Mouse (Mus musculus): ENCODE measurements around the gene Lta. TPM values are rescaled to one million over a fixed set of nuclear protein-coding genes. Genes with fewer than 3 reads are reported as not detected.
A peak's percentile ranks its signal among the peaks of the same experiment; 100 is the strongest.

Gene Lta
- polyA plus RNA-seq, 1 experiment: 1.1 TPM

DNA sequence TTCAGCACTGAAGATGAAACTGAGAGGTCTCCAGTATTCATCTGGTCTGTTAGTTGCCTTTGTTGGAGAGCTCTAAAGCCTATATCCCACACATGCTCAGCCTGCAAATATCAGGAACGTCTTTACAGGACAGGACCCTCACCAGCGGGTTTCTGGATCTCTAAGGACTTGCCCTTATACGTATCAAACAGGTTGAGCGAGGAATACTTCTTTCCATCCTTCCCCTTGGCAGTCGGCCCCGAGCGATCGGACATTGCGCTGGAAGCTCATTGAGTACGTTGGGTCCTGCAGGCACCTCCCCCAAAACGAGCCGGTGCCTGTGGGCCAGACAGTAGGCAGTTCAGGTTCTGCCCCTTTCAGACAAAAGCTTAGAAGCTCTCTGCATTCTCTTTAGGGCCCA, 42.4 kb downstream of the Lta start:
- Histone ChIP-seq H3K4me3 (ENCODE audit: insufficient read depth, low read depth, low read length) (peak overlapping the region; percentile 23; the same call in 1 of the 2 replicates), H3K27ac (ENCODE audit: insufficient read depth, low read depth, low read length) (no peak overlapping the region), H3K36me3 (ENCODE audit: control insufficient read depth, insufficient read depth, low read length) (peaks cover 11% of the 10 kb centered on the region), H3K27me3 (replicated peaks; ENCODE audit: control insufficient read depth, insufficient read depth, low read length) (no peaks in the 10 kb centered on the region), H3K4me1 (ENCODE audit: control insufficient read depth, insufficient read depth, low read length) (peaks cover 20% of the 10 kb centered on the region)
- TF ChIP-seq POLR2A (IDR thresholded peaks at IDR 0.05; ENCODE audit: low read depth, low read length) (no peak), CTCF (conservative IDR thresholded peaks at IDR 0.05; ENCODE audit: insufficient read depth, insufficient read length, low read depth, low read length) (no peak)
- DNase-seq: peak; percentile 66
- WGBS: 4% methylated on average over 12 of the region's 12 CpGs

- H3K36me3 ChIP-seq (ENCODE audit: control insufficient read depth, insufficient read depth, low read length): peaks cover 11% of the 10 kb centered on the region
- 34% methylated on average over 14 of the region's 14 CpGs for WGBS
- no peaks in the 10 kb centered on the region for H3K27me3 ChIP-seq (replicated peaks; ENCODE audit: control insufficient read depth, insufficient read depth, low read length)
- H3K4me1 ChIP-seq (ENCODE audit: control insufficient read depth, insufficient read depth, low read length): peaks cover 20% of the 10 kb centered on the region
- TF ChIP-seq CTCF (conservative IDR thresholded peaks at IDR 0.05; ENCODE audit: insufficient read depth, insufficient read length, low read depth, low read length) (no peak), POLR2A (IDR thresholded peaks at IDR 0.05; ENCODE audit: low read depth, low read length) (no peak)
- H3K27ac ChIP-seq (ENCODE audit: insufficient read depth, low read depth, low read length): no peak overlapping the region
- H3K4me3 ChIP-seq (ENCODE audit: insufficient read depth, low read depth, low read length): 0 out of 2 replicates have a peak overlapping the region, but pooled peaks have one; percentile 23
- no peak for DNase-seq
Observed at GRCm38 (mm10) chr17:35162121-35162520, 43.0 kb downstream of the Lta start.

- H3K27ac ChIP-seq (ENCODE audit: insufficient read depth, low read depth, low read length): no peak overlapping the region
- no peak overlapping the region for H3K4me3 ChIP-seq (ENCODE audit: insufficient read depth, low read depth, low read length)
- DNase-seq: no peak
- H3K36me3 ChIP-seq (ENCODE audit: control insufficient read depth, insufficient read depth, low read length): peaks cover 14% of the 10 kb centered on the region
- TF ChIP-seq POLR2A (IDR thresholded peaks at IDR 0.05; ENCODE audit: low read depth, low read length) (no peak), CTCF (conservative IDR thresholded peaks at IDR 0.05; ENCODE audit: insufficient read depth, insufficient read length, low read depth, low read length) (no peak)
- H3K4me1 ChIP-seq (ENCODE audit: control insufficient read depth, insufficient read depth, low read length): peaks cover 20% of the 10 kb centered on the region
- WGBS: 52% methylated on average over 11 of the region's 11 CpGs
- no peaks in the 10 kb centered on the region for H3K27me3 ChIP-seq (replicated peaks; ENCODE audit: control insufficient read depth, insufficient read depth, low read length)
Observed at GRCm38 (mm10) chr17:35161421-35161820, 43.7 kb downstream of the Lta start.

- H3K27me3 ChIP-seq (replicated peaks; ENCODE audit: control insufficient read depth, insufficient read depth, low read length): no peaks in the 10 kb centered on the region
- peaks cover 16% of the 10 kb centered on the region for H3K4me1 ChIP-seq (ENCODE audit: control insufficient read depth, insufficient read depth, low read length)
- no peak overlapping the region for H3K27ac ChIP-seq (ENCODE audit: insufficient read depth, low read depth, low read length)
- 78% methylated on average over 7 of the region's 7 CpGs for WGBS
- no peak overlapping the region for H3K4me3 ChIP-seq (ENCODE audit: insufficient read depth, low read depth, low read length)
- DNase-seq: no peak
- peaks cover 29% of the 10 kb centered on the region for H3K36me3 ChIP-seq (ENCODE audit: control insufficient read depth, insufficient read depth, low read length)
- no peak for TF ChIP-seq CTCF (conservative IDR thresholded peaks at IDR 0.05; ENCODE audit: insufficient read depth, insufficient read length, low read depth, low read length)
- TF ChIP-seq POLR2A (IDR thresholded peaks at IDR 0.05; ENCODE audit: low read depth, low read length): no peak
Observed at GRCm38 (mm10) chr17:35159638-35160037, 45.5 kb downstream of the Lta start.

DNA sequence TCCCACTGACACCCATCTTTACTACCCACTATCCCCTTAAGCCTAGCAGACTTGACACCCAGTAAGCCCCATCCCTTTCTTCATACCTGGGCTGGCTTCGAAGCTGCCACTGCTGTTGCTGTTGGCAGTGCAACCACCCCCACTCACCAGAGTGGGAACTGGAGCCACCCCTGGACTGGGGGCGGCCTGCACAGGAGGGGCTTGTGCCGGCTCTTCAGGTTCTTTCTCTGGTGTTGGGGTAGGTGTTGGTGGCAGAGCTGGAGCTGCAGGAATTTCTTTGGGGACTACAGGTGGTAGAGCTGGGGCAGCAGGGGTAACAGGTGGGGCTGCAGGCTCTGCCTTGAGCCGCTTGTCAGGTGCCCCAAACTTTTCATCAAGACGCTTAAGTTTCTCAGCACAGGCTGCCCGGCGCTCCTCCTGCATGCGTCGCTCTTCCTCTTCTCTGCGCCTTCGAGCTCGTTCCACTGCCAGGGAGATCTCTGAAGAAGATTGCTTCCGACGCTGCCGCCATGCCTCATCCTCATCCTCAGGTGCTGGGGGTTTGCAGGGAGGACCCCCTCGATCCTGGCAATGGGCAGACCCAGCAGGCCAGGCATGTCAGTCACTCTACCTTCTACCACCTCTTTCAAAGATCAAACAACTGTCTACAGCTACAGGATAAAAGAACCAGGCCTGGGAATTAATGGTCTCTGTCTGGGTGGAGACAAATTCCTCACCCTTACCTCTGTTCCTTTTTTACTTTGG, 46.1 kb downstream of the Lta start:
- DNase-seq: no peak
- no peak overlapping the region for H3K4me3 ChIP-seq (ENCODE audit: insufficient read depth, low read depth, low read length)
- 91% methylated on average over 16 of the region's 16 CpGs for WGBS
- no peak for TF ChIP-seq POLR2A (IDR thresholded peaks at IDR 0.05; ENCODE audit: low read depth, low read length)
- no peak for TF ChIP-seq CTCF (conservative IDR thresholded peaks at IDR 0.05; ENCODE audit: insufficient read depth, insufficient read length, low read depth, low read length)
- peaks cover 16% of the 10 kb centered on the region for H3K4me1 ChIP-seq (ENCODE audit: control insufficient read depth, insufficient read depth, low read length)
- H3K36me3 ChIP-seq (ENCODE audit: control insufficient read depth, insufficient read depth, low read length): peaks cover 33% of the 10 kb centered on the region
- no peaks in the 10 kb centered on the region for H3K27me3 ChIP-seq (replicated peaks; ENCODE audit: control insufficient read depth, insufficient read depth, low read length)
- H3K27ac ChIP-seq (ENCODE audit: insufficient read depth, low read depth, low read length): no peak overlapping the region

GRCm38 (mm10) chr17:35157661-35158175, 47.4 kb downstream of the Lta start:
- Histone ChIP-seq H3K4me3 (ENCODE audit: insufficient read depth, low read depth, low read length) (no peak overlapping the region), H3K4me1 (ENCODE audit: control insufficient read depth, insufficient read depth, low read length) (peaks cover 10% of the 10 kb centered on the region), H3K27ac (ENCODE audit: insufficient read depth, low read depth, low read length) (no peak overlapping the region), H3K36me3 (ENCODE audit: control insufficient read depth, insufficient read depth, low read length) (peaks cover 39% of the 10 kb centered on the region), H3K27me3 (replicated peaks; ENCODE audit: control insufficient read depth, insufficient read depth, low read length) (no peaks in the 10 kb centered on the region)
- 72% methylated on average over 8 of the region's 8 CpGs for WGBS
- no peak for DNase-seq
- TF ChIP-seq CTCF (conservative IDR thresholded peaks at IDR 0.05; ENCODE audit: insufficient read depth, insufficient read length, low read depth, low read length) (no peak), POLR2A (IDR thresholded peaks at IDR 0.05; ENCODE audit: low read depth, low read length) (no peak)

DNA sequence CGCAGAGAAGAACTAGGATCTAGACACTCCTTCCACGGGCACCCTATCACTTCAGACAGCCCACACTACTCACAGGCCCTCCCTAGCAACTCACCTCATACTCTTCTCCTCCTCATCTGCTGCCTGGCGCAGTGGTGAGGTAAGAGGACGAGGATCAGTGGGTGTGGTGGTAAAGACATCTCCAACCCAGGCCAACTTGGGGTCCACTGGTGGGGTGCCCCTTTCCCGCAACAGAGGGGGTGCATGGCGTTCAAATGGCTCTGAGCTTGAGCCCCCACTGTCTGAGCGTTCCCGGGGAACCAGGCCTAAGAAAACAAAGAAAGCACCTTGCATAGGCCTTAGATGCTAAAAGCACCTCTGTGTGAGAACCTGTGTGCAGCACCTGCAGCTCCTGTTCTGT, 47.9 kb downstream of the Lta start:
- 87% methylated on average over 8 of the region's 8 CpGs for WGBS
- no peak for TF ChIP-seq POLR2A (IDR thresholded peaks at IDR 0.05; ENCODE audit: low read depth, low read length)
- no peak for TF ChIP-seq CTCF (conservative IDR thresholded peaks at IDR 0.05; ENCODE audit: insufficient read depth, insufficient read length, low read depth, low read length)
- H3K27me3 ChIP-seq (replicated peaks; ENCODE audit: control insufficient read depth, insufficient read depth, low read length): no peaks in the 10 kb centered on the region
- no peak overlapping the region for H3K27ac ChIP-seq (ENCODE audit: insufficient read depth, low read depth, low read length)
- H3K4me3 ChIP-seq (ENCODE audit: insufficient read depth, low read depth, low read length): no peak overlapping the region
- DNase-seq: no peak
- H3K36me3 ChIP-seq (ENCODE audit: control insufficient read depth, insufficient read depth, low read length): peaks cover 44% of the 10 kb centered on the region
- peaks cover 5% of the 10 kb centered on the region for H3K4me1 ChIP-seq (ENCODE audit: control insufficient read depth, insufficient read depth, low read length)

All from kidney, adult 2 months (tissue).